Mouse (Mus musculus) liver, adult 2 months (tissue): ENCODE results near the gene Map4k2.

Experiments used
- CTCF ChIP-seq: fragments of 200-500 bp; IDR thresholded peaks from 2 replicates; pipeline ENCODE4 v1.5.1; 2011; ENCODE audit warnings: low read depth, low read length, control low read depth
- POLR2A ChIP-seq: fragments of 200-500 bp; IDR thresholded peaks from 2 replicates; pipeline ENCODE4 v1.6.1; 2011; ENCODE audit warnings: low read length, control low read depth; ENCODE audit not compliant: insufficient read depth; ENCODE audit errors: extremely low read depth

GRCm38 (mm10) chr19:6297641-6298040 is 43.3 kb upstream of the Map4k2 start:
- TF ChIP-seq CTCF (no peak), POLR2A (no peak)
